Mouse (Mus musculus) C2C12 (cell line): ENCODE data around the gene Lin9.

Source experiments
- CEBPB ChIP-seq: IDR thresholded peaks from one replicate; pipeline ENCODE4 v1.6.1; 2011; ENCODE audit warnings: low read depth, mild to moderate bottlenecking, control low read depth, moderate library complexity
- CTCF ChIP-seq: IDR thresholded peaks from one replicate; pipeline ENCODE4 v1.5.1; 2011; ENCODE audit not compliant: control insufficient read depth, insufficient read depth, insufficient read length
- FOSL1 ChIP-seq: IDR thresholded peaks from one replicate; pipeline ENCODE4 v1.8.0; 2011; ENCODE audit warnings: mild to moderate bottlenecking, low read length; ENCODE audit not compliant: poor library complexity, insufficient read depth, severe bottlenecking
- MAX ChIP-seq: IDR thresholded peaks from one replicate; pipeline ENCODE4 v1.6.1; 2011; ENCODE audit warnings: mild to moderate bottlenecking, control low read depth
- MYOD1 ChIP-seq: IDR thresholded peaks from one replicate; pipeline ENCODE4 v1.6.1; 2011; ENCODE audit warnings: low read depth; ENCODE audit not compliant: control insufficient read depth, insufficient read length
- MYOG ChIP-seq: IDR thresholded peaks from one replicate; pipeline ENCODE4 v1.6.1; 2011; ENCODE audit not compliant: control insufficient read depth, insufficient read length; ENCODE audit errors: extremely low read depth
- USF1 ChIP-seq: IDR thresholded peaks from one replicate; pipeline ENCODE4 v1.6.1; 2011; ENCODE audit warnings: low read depth, mild to moderate bottlenecking, control low read depth, moderate library complexity

GRCm38 (mm10) chr1:180626141-180626540 is 14.8 kb upstream of the Lin9 start:
- TF ChIP-seq CTCF = no peak
- TF ChIP-seq USF1 = no peak
- no peak for TF ChIP-seq MAX
- TF ChIP-seq MYOG = no peak
- TF ChIP-seq CEBPB = no peak
- no peak for TF ChIP-seq MYOD1
- TF ChIP-seq FOSL1 = no peak
